18 mouse cellular contexts compared by ENCODE assay signal in genomic region chr11:121547925-121548324, GRCm38 (mm10). TPM values are rescaled to one million over a fixed set of nuclear protein-coding genes. Genes with fewer than 3 reads are reported as not detected.
A peak's percentile ranks its signal among the peaks of the same experiment; 100 is the strongest.
DNase-seq lines count a peak whose midpoint lies in the region; ATAC-seq and TF ChIP-seq lines count a peak whose summit lies in the region.
"Had no signal": no experiment of that assay in that cellular context is flagged by ENCODE, and none has a peak within 500 bp of the region (broad histone marks: within the 10 kb centered on the region; RNA-seq: fewer than 3 reads in every experiment).

No protein-coding gene starts in this region.

- no peaks in the 10 kb centered on the region for H3K27me3 ChIP-seq in megakaryocyte, embryonic 14.5 days (replicated peaks)
- no peaks in the 10 kb centered on the region for H3K27me3 ChIP-seq in liver, embryonic 13.5 days
- no peaks in the 10 kb centered on the region for H3K27me3 ChIP-seq in stomach, postnatal 0 days (ENCODE audit: control insufficient read depth, insufficient read depth, low read length)
- H3K27me3 ChIP-seq: embryonic facial prominence, embryonic 12.5 days; hindbrain, embryonic 12.5 days had no signal

- peak overlapping the region; percentile 55 for H3K9ac ChIP-seq in liver, embryonic 13.5 days
- no peak overlapping the region for H3K9ac ChIP-seq in stomach, postnatal 0 days (ENCODE audit: low read length)
- H3K9ac ChIP-seq: embryonic facial prominence, embryonic 12.5 days; hindbrain, embryonic 12.5 days; lung, embryonic 14.5 days had no signal

- no peaks in the 10 kb centered on the region for H3K9me3 ChIP-seq in megakaryocyte, embryonic 14.5 days
- H3K9me3 ChIP-seq in liver, embryonic 13.5 days (replicated peaks): no peaks in the 10 kb centered on the region
- H3K9me3 ChIP-seq in stomach, postnatal 0 days (ENCODE audit: control insufficient read depth, low read length): no peaks in the 10 kb centered on the region
- H3K9me3 ChIP-seq: embryonic facial prominence, embryonic 12.5 days; hindbrain, embryonic 12.5 days had no signal

- H3K4me2 ChIP-seq in liver, embryonic 13.5 days: peak overlapping the region; percentile 52
- H3K4me2 ChIP-seq in stomach, postnatal 0 days (replicated peaks; ENCODE audit: low read depth): no peak overlapping the region
- H3K4me2 ChIP-seq: embryonic facial prominence, embryonic 12.5 days; hindbrain, embryonic 12.5 days; lung, embryonic 14.5 days had no signal

- peak overlapping the region; percentile 97 for H3K27ac ChIP-seq in liver, embryonic 13.5 days
- H3K27ac ChIP-seq in stomach, postnatal 0 days (replicated peaks): 0 out of 2 replicates have a peak overlapping the region, but pooled peaks have one; percentile 40
- H3K27ac ChIP-seq: embryonic facial prominence, embryonic 12.5 days; hindbrain, embryonic 12.5 days had no signal

- ATAC-seq in megakaryocyte, adult 5-6 weeks (ENCODE audit: poor library complexity, severe bottlenecking): no peak
- peak; percentile 79 for ATAC-seq in liver, embryonic 13.5 days (ENCODE audit: low read depth)
- no peak for ATAC-seq in stomach, postnatal 0 days (ENCODE audit: low FRiP score, low TSS enrichment)
- ATAC-seq: forebrain, embryonic 16.5 days had no signal

- no peak for TF ChIP-seq CTCF in stomach, postnatal 0 days (IDR thresholded peaks at IDR 0.05; ENCODE audit: low read depth)

- H3K4me1 ChIP-seq in megakaryocyte, embryonic 14.5 days: peaks cover 97% of the 10 kb centered on the region
- H3K4me1 ChIP-seq in liver, embryonic 13.5 days (replicated peaks): peaks cover 94% of the 10 kb centered on the region
- peaks cover 7% of the 10 kb centered on the region for H3K4me1 ChIP-seq in stomach, postnatal 0 days (replicated peaks; ENCODE audit: control insufficient read depth, insufficient read depth)

- WGBS in liver, embryonic 13.5 days (ENCODE audit: insufficient replicate concordance): 27% methylated on average over 4 of the region's 4 CpGs
- 80% methylated on average over 4 of the region's 4 CpGs for WGBS in stomach, postnatal 0 days

- peaks cover 42% of the 10 kb centered on the region for H3K36me3 ChIP-seq in megakaryocyte, embryonic 14.5 days (replicated peaks; ENCODE audit: low read length)
- H3K36me3 ChIP-seq in liver, embryonic 13.5 days: peaks cover 8% of the 10 kb centered on the region; the same call in 1 of the 2 replicates
- no peaks in the 10 kb centered on the region for H3K36me3 ChIP-seq in stomach, postnatal 0 days (ENCODE audit: control insufficient read depth, insufficient read depth, low read length)

- H3K4me3 ChIP-seq in megakaryocyte, embryonic 14.5 days (replicated peaks): peak overlapping the region; percentile 62
- no peak overlapping the region; the same call in 1 of the 2 replicates for H3K4me3 ChIP-seq in liver, embryonic 13.5 days (replicated peaks)
- no peak overlapping the region for H3K4me3 ChIP-seq in stomach, postnatal 0 days (ENCODE audit: low read depth, low read length)
- H3K4me3 ChIP-seq: embryonic facial prominence, embryonic 12.5 days; hindbrain, embryonic 12.5 days had no signal

- DNase-seq in c-Kit-positive CD71-positive TER-119-positive erythroid progenitor cells, embryonic 14.5 days (ENCODE audit: low spot score): peak; percentile 86
- peak; percentile 81 for DNase-seq in liver, embryonic 13.5 days
- DNase-seq in stomach, postnatal 0 days (ENCODE audit: low spot score): no peak
- no peak for DNase-seq in cerebellum, adult 11 months
- DNase-seq in kidney, postnatal 36 days: no peak
- DNase-seq: cerebellum, postnatal 36 days; gastrocnemius, postnatal 10 days; kidney, adult 8-10 months; lung, embryonic 14.5 days; right cerebral cortex, adult 18-20 months had no signal

- no peak for TF ChIP-seq EP300 in stomach, postnatal 0 days (optimal IDR thresholded peaks at IDR 0.05)

RNA-seq across cellular contexts. Expression of gene Zfp750, which starts 28.8 kb away (rescaled TPM):
- polyA plus RNA-seq in megakaryocyte, embryonic 14.5 days (2012; ENCODE audit: insufficient read depth, low replicate concordance): 0.09 TPM in 1 of 2 replicates, not detected in the other
- 0.75 and 1.6 TPM in 2 replicates for total RNA-seq in megakaryocyte, adult 5-6 weeks (2015)
- 0.07 and 0.24 TPM in 2 replicates for total RNA-seq in megakaryocyte, adult 5-6 weeks (2017)
- 0.22 and 0.30 TPM in 2 replicates for polyA plus RNA-seq in liver, embryonic 13.5 days (2015; fragmentation: Nextera tagmentation; extraction: Ambion mirVana)
- polyA plus RNA-seq in stomach, postnatal 0 days (2015; fragmentation: Nextera tagmentation; extraction: Ambion mirVana): 19.2 and 22.7 TPM in 2 replicates
- total RNA-seq: gastrocnemius, postnatal 10 days; monocyte, adult 5-6 weeks; neutrophil, adult 5-6 weeks had no signal
- polyA plus RNA-seq: heart, embryonic 14.5 days had no signal

Comparison
In these comparisons a context has a peak if more than half of its experiments do, and no peak if none do; other contexts are left out.
1. DNase-seq: peak in c-Kit-positive CD71-positive TER-119-positive erythroid progenitor cells, embryonic 14.5 days (single experiment) and liver, embryonic 13.5 days (single experiment); none in stomach, postnatal 0 days (single experiment), cerebellum, adult 11 months (single experiment) and kidney, postnatal 36 days (0 of 2).
2. RNA of gene Zfp750, which starts 28.8 kb away (polyA plus RNA-seq): 19.2 to 22.7 TPM in stomach, postnatal 0 days; 0.22 to 0.30 TPM in liver, embryonic 13.5 days and 0.09 TPM in megakaryocyte, embryonic 14.5 days; every median in the first group is over 10 times any median in the second.